ENCODE assay signal across 18 mouse cellular contexts in genomic region chr2:20770171-20770570, GRCm38 (mm10).
A peak's percentile ranks its signal among the peaks of the same experiment; 100 is the strongest.
DNase-seq lines count a peak whose midpoint lies in the region; ATAC-seq lines count a peak whose summit lies in the region.
"Had no signal": no experiment of that assay in that cellular context is flagged by ENCODE, and none has a peak within 500 bp of the region (broad histone marks: within the 10 kb centered on the region; RNA-seq: fewer than 3 reads in every experiment).

No protein-coding gene starts in this region.

- peak; percentile 35 for DNase-seq in heart, adult 11 months
- DNase-seq in heart, embryonic 10.5 days (ENCODE audit: low spot score), result no peak
- DNase-seq in ES-CJ7 (ENCODE audit: low read depth, low spot score), result peak; percentile 66
- DNase-seq in ZHBTc4 (ENCODE audit: low read depth, low spot score), result peak; percentile 74
- no peak for DNase-seq in adrenal gland, postnatal 36 days
- DNase-seq in gastrocnemius, postnatal 36 days, result no peak
- no peak for DNase-seq in hindbrain, embryonic 11.5 days (ENCODE audit: low spot score)
- DNase-seq: adrenal gland, adult 2 months; adrenal gland, postnatal 10 days; adrenal gland, postnatal 25 days; cerebellum, adult 11-12 months; cerebellum, adult 2 months; cerebellum, adult 9-10 months; cerebellum, postnatal 10 days; cerebellum, postnatal 25 days; forebrain, postnatal 0 days had no signal

- no peak overlapping the region for H3K4me3 ChIP-seq in heart, embryonic 10.5 days
- H3K4me3 ChIP-seq in hindbrain, embryonic 11.5 days (ENCODE audit: low read depth, low read length), result no peak overlapping the region
- H3K4me3 ChIP-seq: forebrain, embryonic 13.5 days; forebrain, embryonic 15.5 days had no signal

- H3K4me1 ChIP-seq in heart, embryonic 10.5 days, result no peaks in the 10 kb centered on the region
- H3K4me1 ChIP-seq in hindbrain, embryonic 11.5 days (replicated peaks; ENCODE audit: control insufficient read depth, insufficient read depth, low read length), result no peaks in the 10 kb centered on the region
- H3K4me1 ChIP-seq: forebrain, embryonic 13.5 days; forebrain, embryonic 15.5 days had no signal

- H3K9ac ChIP-seq in hindbrain, embryonic 11.5 days (ENCODE audit: low read depth, low read length), result no peak overlapping the region
- H3K9ac ChIP-seq: forebrain, embryonic 13.5 days; forebrain, embryonic 15.5 days; forebrain, postnatal 0 days had no signal

- H3K36me3 ChIP-seq in heart, embryonic 10.5 days, result peaks cover 8% of the 10 kb centered on the region; the same call in 1 of the 2 replicates
- H3K36me3 ChIP-seq in hindbrain, embryonic 11.5 days (ENCODE audit: control insufficient read depth, insufficient read depth, low read length), result no peaks in the 10 kb centered on the region
- H3K36me3 ChIP-seq: forebrain, embryonic 15.5 days had no signal

- no peak overlapping the region for H3K27ac ChIP-seq in heart, embryonic 10.5 days
- H3K27ac ChIP-seq in hindbrain, embryonic 11.5 days (ENCODE audit: low read depth, low read length), result no peak overlapping the region
- H3K27ac ChIP-seq: forebrain, embryonic 13.5 days; forebrain, embryonic 15.5 days had no signal

- H3K4me2 ChIP-seq in hindbrain, embryonic 11.5 days (replicated peaks; ENCODE audit: low read depth, low read length), result no peak overlapping the region
- H3K4me2 ChIP-seq: forebrain, embryonic 13.5 days; forebrain, embryonic 15.5 days had no signal

- no peaks in the 10 kb centered on the region for H3K27me3 ChIP-seq in heart, embryonic 10.5 days (ENCODE audit: insufficient read depth, poor library complexity, severe bottlenecking)
- H3K27me3 ChIP-seq in hindbrain, embryonic 11.5 days (ENCODE audit: control insufficient read depth, insufficient read depth, low read length), result no peaks in the 10 kb centered on the region
- H3K27me3 ChIP-seq: forebrain, embryonic 13.5 days; forebrain, embryonic 15.5 days had no signal

- H3K9me3 ChIP-seq in heart, embryonic 10.5 days, result no peaks in the 10 kb centered on the region
- no peaks in the 10 kb centered on the region for H3K9me3 ChIP-seq in hindbrain, embryonic 11.5 days (ENCODE audit: control insufficient read depth, low read length)
- H3K9me3 ChIP-seq: forebrain, embryonic 13.5 days; forebrain, embryonic 15.5 days had no signal

- intact Hi-C loops in gastrocnemius, postnatal 36 days (cut with DNase I), result loop anchor here (10.0 kb wide), 1 partner anchor 255 kb away; no protein-coding TSS in a partner anchor

- no peak for ATAC-seq in hindbrain, embryonic 11.5 days (ENCODE audit: low FRiP score)
- ATAC-seq: forebrain, embryonic 13.5 days; forebrain, embryonic 15.5 days; forebrain, postnatal 0 days had no signal

Comparison
In these comparisons a context has a peak if more than half of its experiments do, and no peak if none do; other contexts are left out.
1. DNase-seq: peak in heart, adult 11 months (single experiment), ES-CJ7 (single experiment) and ZHBTc4 (single experiment); none in heart, embryonic 10.5 days (single experiment), adrenal gland, postnatal 36 days (0 of 2), gastrocnemius, postnatal 36 days (0 of 2) and hindbrain, embryonic 11.5 days (single experiment).